Mouse (Mus musculus) G1E (cell line): Measurements from ENCODE around the gene C4b. TPM values are rescaled to one million over a fixed set of nuclear protein-coding genes. Genes with fewer than 3 reads are reported as not detected.

Source experiments
- ATAC-seq: 2 replicates; pipeline ENCODE4 v1.8.0; 2016; ENCODE audit warnings: mild to moderate bottlenecking; ENCODE audit not compliant: insufficient number of reproducible peaks, poor library complexity, low FRiP score, severe bottlenecking; ENCODE audit errors: extremely low read depth
- DNase-seq: peaks from one replicate; pipeline ENCODE4 v3.0.0; 2012; ENCODE audit warnings: low spot score
- H3K27me3 ChIP-seq: 2 replicates; pipeline ENCODE4 v1.6.1; 2012; ENCODE audit warnings: mild to moderate bottlenecking, low read length, inconsistent platforms; ENCODE audit not compliant: insufficient read depth
- H3K36me3 ChIP-seq: replicated peaks from 2 replicates; pipeline ENCODE3; 2012; ENCODE audit warnings: mild to moderate bottlenecking, inconsistent platforms
- H3K4me1 ChIP-seq: 2 replicates; pipeline ENCODE4 v1.6.1; 2012; ENCODE audit warnings: low read depth, low read length, inconsistent platforms, mixed read lengths; ENCODE audit not compliant: insufficient read depth
- H3K4me3 ChIP-seq: 2 replicates; pipeline ENCODE4 v1.5.1; 2012; ENCODE audit warnings: low read depth, mild to moderate bottlenecking, inconsistent platforms, low read length, moderate library complexity, mixed read lengths
- H3K9me3 ChIP-seq: replicated peaks from 2 replicates; pipeline ENCODE4 v1.6.1; 2012; ENCODE audit warnings: inconsistent platforms
- CTCF ChIP-seq: IDR thresholded peaks from 2 replicates; pipeline ENCODE4 v1.5.1; 2012; ENCODE audit warnings: low read depth, low read length, inconsistent platforms, mixed read lengths
- GATA1 ChIP-seq: IDR thresholded peaks from 2 replicates; pipeline ENCODE4 v1.6.1; 2012; ENCODE audit warnings: borderline replicate concordance, low read length, inconsistent platforms, mixed read lengths
- GATA2 ChIP-seq: IDR thresholded peaks from 2 replicates; pipeline ENCODE4 v1.6.1; 2012; ENCODE audit warnings: low read depth, low read length, inconsistent platforms, borderline replicate concordance
- POLR2AphosphoS5 ChIP-seq: IDR thresholded peaks from 2 replicates; pipeline ENCODE4 v1.6.1; 2012; ENCODE audit warnings: low read depth, low read length, inconsistent platforms; ENCODE audit not compliant: insufficient replicate concordance
- TAL1 ChIP-seq: conservative IDR thresholded peaks from 2 replicates; pipeline ENCODE4 v1.6.1; 2012; ENCODE audit warnings: low read depth, low read length, inconsistent platforms, mixed read lengths
- polyA plus RNA-seq: library from polyadenylated mRNA; stranded (reverse); fragments of >175 nt; gene quantifications from 2 replicates; pipeline ENCODE4 v1.2.3, GENCODE M21; 2012
- total RNA-seq, 2 experiments: library from RNA; stranded (forward) in 1 of 2; stranded (reverse) in 1 of 2; fragments of 200-1000 nt in 1 of 2; fragments of >200 nt in 1 of 2; fragmentation: Nextera tagmentation in 1 of 2; gene quantifications; 2 replicates each; pipeline ENCODE4 v1.2.3; 2014 to 2017

Gene C4b
- total and polyA plus RNA-seq, 3 experiments, result 0.33 TPM; not detected in 2

DNA sequence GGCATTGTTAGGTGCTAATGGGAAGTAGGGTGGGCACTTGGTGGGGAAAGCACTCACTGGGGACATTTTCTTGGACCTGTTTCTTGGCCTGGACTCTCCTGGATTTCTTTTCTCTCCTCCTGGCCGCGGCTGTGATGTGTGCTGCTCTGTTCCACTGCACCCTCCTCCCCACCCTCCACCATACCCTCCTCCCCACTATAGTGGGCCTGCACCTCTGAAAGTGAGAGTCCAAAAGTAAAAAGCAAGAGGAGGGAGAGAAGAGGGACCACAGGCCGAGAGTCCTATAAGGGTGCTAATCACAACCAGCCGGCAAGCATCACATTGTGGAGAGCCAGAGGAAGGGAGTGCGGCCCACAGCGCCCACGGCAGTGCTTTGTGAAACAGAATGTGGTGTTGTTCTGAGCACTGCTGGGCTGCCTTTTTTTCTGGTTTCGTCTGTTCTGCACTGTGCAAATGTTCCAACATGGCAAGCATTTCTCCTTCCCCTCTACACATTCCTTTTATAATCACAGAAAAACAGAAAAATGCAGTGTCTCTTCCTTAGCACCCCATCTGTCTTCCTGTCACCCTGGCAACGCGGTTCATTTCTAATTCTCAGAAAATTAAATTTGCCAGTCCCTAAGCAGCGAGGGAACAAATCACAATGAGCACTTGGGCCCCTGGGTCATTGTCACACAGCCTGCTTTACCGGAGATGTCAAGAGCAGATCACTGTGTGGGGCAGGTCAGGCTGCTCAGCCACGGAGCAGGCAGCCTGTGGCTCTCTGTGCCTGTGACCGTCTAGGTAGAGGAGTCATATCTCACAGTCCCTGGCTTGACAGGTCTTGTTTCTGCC is 43.9 kb downstream of the C4b start:
- DNase-seq, result no peak
- no peak overlapping the region for H3K4me3 ChIP-seq
- no peaks in the 10 kb centered on the region for H3K9me3 ChIP-seq
- ATAC-seq, result no peak
- no peak for TF ChIP-seq GATA2
- TF ChIP-seq POLR2AphosphoS5, result no peak
- TF ChIP-seq GATA1, result no peak
- TF ChIP-seq TAL1, result no peak
- no peak for TF ChIP-seq CTCF
- no peaks in the 10 kb centered on the region for H3K36me3 ChIP-seq
- no peaks in the 10 kb centered on the region for H3K4me1 ChIP-seq
- peaks cover 3% of the 10 kb centered on the region for H3K27me3 ChIP-seq

DNA sequence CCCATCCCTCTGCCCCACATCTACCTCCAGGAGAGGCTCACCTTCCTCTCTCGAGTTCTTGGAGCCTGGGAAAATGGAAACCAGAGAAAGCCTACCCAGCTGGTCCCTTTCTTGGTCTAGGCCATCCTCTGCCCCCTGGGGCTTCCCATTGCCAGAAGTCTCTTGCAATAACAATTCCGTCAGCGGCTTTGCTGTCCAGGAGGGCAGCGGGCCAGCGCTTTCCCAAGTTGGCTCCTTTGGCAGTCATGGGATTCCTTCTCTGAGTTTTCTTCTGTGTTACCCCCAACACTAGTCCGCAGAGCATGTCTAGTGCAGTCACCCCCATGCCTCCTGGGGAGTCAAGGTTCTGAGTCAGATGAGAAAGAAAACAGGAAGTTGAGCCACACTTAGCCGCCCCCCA is 50.8 kb downstream of the C4b start:
- peaks cover 3% of the 10 kb centered on the region for H3K27me3 ChIP-seq
- no peaks in the 10 kb centered on the region for H3K9me3 ChIP-seq
- H3K4me3 ChIP-seq, result no peak overlapping the region
- DNase-seq, result no peak
- no peaks in the 10 kb centered on the region for H3K36me3 ChIP-seq
- H3K4me1 ChIP-seq, result no peaks in the 10 kb centered on the region
- no peak for TF ChIP-seq POLR2AphosphoS5
- TF ChIP-seq TAL1, result no peak
- TF ChIP-seq GATA1, result no peak
- TF ChIP-seq CTCF, result no peak
- TF ChIP-seq GATA2, result no peak
- ATAC-seq, result no peak

DNA sequence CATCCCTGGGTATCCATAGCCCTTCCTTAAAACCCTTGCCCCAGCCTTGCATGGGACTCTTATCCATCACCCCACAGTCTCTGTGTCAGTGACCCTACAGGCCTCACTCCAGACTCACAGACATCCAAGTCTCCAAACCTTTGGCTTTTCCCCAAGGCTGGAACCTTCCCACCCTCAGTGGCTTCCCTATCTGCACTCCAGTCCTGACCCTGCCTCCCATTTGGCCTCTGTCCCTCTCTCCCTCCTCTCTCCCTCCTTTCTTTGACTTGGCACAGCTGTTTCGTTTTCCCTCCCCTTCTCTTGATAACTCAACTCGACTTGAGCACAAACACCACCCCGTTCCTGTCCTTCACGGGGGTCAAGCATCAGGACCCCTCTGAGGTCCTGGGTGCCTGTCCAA is 53.2 kb downstream of the C4b start:
- Histone ChIP-seq H3K9me3 (no peaks in the 10 kb centered on the region), H3K4me3 (no peak overlapping the region), H3K4me1 (no peaks in the 10 kb centered on the region), H3K36me3 (no peaks in the 10 kb centered on the region), H3K27me3 (peaks cover 9% of the 10 kb centered on the region)
- TF ChIP-seq CTCF, result no peak
- TF ChIP-seq POLR2AphosphoS5, result no peak
- no peak for TF ChIP-seq GATA2
- no peak for TF ChIP-seq GATA1
- no peak for TF ChIP-seq TAL1
- ATAC-seq (no peak), DNase-seq (no peak)

DNA sequence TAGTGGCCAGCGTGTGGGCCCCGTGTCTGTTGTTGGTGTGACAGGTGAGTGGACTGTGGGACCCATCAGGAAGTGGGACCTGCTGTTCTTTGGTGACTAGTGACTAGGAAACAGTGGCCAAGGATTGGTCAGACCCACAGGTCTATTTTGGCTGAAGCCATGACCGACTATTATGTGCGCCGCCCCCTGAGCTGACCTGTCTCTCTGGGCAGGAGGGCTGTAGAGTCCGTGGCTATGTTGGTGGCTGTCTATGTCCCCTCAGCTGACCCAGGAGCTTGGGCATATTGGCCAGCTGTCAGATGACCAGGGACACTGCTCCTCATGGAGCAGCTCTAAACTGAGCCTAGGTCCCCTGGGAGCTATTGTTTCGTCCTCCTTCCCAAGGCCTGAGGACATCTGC is 54.8 kb downstream of the C4b start:
- Histone ChIP-seq H3K4me1 (no peaks in the 10 kb centered on the region), H3K36me3 (no peaks in the 10 kb centered on the region), H3K27me3 (peaks cover 9% of the 10 kb centered on the region), H3K9me3 (no peaks in the 10 kb centered on the region), H3K4me3 (no peak overlapping the region)
- ATAC-seq (no peak), DNase-seq (no peak)
- TF ChIP-seq GATA2, result no peak
- no peak for TF ChIP-seq GATA1
- no peak for TF ChIP-seq TAL1
- no peak for TF ChIP-seq CTCF
- TF ChIP-seq POLR2AphosphoS5, result no peak

DNA sequence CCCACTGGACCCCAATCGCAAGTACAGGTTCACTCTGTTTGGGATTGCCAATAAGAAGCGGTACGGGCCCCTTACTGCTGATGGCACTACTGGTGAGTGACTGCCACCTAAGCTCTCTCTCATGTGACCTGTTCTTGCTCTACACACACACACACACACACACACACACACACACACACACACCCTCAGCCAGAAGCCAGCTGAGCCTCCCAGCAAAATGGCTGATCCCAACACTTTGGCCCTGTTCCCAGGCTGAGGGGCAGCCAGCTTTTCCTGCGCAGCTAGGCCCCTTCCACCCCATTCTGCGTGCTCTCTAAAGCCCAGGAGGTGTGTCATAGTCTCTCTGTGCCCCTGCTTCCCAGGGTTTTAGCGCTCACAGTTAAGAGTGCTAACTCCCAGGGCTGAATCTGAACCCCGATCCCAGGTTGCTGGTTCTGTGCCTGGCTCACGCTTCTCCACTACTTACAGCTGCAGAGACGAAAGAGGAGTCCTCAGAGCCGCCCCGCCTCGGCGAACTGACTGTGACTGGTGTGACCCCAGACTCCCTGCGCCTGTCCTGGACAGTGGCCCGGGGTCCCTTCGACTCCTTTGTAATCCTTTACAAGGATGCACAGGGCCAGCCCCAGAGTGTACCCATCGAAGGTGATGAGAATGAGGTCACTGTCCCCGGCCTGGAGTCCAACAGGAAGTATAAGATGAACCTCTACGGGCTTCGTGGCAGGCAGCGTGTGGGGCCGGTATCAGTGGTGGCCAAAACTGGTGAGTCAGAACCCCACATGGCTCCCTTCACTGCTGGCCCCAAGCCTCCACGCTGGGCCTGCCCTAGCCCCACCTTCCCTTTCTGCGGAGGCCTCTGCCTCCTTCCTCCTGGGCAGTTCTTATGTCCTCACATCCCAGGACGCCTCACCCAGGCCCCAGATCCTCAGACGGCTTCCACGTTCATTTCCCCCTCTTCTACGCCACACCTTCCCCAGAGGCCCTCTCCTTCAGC is 58.3 kb downstream of the C4b start:
- ATAC-seq (no peak), DNase-seq (no peak)
- H3K4me3 ChIP-seq, result no peak overlapping the region
- no peaks in the 10 kb centered on the region for H3K36me3 ChIP-seq
- H3K4me1 ChIP-seq, result 0 out of 2 replicates have a peak, but pooled peaks cover 4% of the 10 kb centered on the region
- no peaks in the 10 kb centered on the region for H3K9me3 ChIP-seq
- TF ChIP-seq GATA2 (no peak), POLR2AphosphoS5 (no peak), TAL1 (no peak), CTCF (no peak), GATA1 (no peak)
- peaks cover 10% of the 10 kb centered on the region; the same call in 1 of the 2 replicates for H3K27me3 ChIP-seq

DNA sequence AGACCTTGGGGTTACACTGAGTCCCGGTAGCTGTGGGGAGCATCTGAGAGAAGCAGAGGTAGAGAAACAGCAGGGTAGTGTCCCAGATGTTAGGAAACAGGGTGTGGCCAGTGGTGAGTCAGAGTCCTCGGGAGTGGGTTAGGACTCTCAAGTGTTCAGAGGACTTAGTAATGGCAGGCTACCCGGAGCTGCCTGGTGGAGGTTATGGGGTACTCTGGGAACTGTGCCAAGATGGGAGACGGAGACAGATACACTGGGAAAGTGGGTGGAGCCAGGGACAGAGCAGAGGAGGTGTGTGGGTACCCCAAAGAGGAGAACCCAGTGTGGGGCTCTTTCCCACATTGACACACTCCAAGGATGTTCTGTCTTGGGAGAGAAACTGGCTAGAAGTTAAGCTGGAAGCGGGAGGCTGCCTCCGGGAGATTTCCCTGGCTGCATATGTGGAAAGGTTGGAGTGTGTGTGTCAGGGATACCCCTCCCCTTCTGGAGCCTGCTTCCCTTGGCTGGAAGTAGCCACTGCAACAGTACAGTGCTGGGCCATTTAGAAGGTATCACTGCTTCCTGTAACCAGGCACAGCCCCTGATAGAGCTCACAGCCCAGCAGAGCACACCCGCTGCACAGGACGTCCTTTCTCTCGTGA is 59.3 kb downstream of the C4b start:
- no peak overlapping the region for H3K4me3 ChIP-seq
- no peak for DNase-seq
- H3K4me1 ChIP-seq, result 0 out of 2 replicates have a peak, but pooled peaks cover 4% of the 10 kb centered on the region
- TF ChIP-seq TAL1 (no peak), GATA1 (no peak), POLR2AphosphoS5 (no peak), GATA2 (no peak), CTCF (no peak)
- H3K9me3 ChIP-seq, result no peaks in the 10 kb centered on the region
- no peak for ATAC-seq
- no peaks in the 10 kb centered on the region for H3K36me3 ChIP-seq
- peaks cover 10% of the 10 kb centered on the region; the same call in 1 of the 2 replicates for H3K27me3 ChIP-seq
